Mouse (Mus musculus) lung, postnatal 0 days (tissue): ENCODE measurements around the gene Gm35315.

Experiments
- CTCF ChIP-seq: IDR thresholded peaks from 2 replicates; pipeline ENCODE4 v1.5.1; 2016; ENCODE audit warnings: antibody characterized with exemption, mild to moderate bottlenecking
- EP300 ChIP-seq: IDR thresholded peaks from 2 replicates; pipeline ENCODE4 v1.6.1; 2016; ENCODE audit warnings: antibody characterized with exemption, mild to moderate bottlenecking, control low read depth

DNA sequence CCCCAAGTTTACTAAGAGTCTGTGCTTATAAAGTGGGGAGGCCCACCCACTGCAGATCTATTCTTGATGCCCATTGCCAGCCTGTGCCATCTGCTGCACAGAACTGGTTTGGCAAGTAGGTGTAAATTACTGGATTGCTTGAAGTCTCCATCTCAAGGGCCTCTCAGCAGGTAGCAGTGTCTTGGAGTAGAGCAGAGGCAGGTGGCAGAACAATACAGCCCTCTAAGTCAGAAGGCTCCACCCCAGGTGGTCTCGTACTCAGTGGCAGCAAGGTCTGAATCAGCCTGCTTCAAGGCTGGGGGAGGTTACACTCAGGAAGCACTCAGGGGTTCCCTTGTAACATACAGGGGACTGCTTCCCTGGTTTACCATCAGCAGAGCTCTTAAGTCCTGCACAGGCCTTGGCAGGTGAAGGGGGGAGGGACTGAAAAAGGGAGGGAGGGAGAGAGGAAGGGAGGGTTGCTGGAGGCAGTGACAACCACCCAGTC is 4.8 kb upstream of the Gm35315 start:
- TF ChIP-seq CTCF (peak; percentile 14; the same call in 1 of the 2 replicates), EP300 (no peak)
